Comparison of ENCODE assay signal across 21 mouse cellular contexts in genomic region chr16:95743104-95743503, GRCm38 (mm10). TPM values are rescaled to one million over a fixed set of nuclear protein-coding genes. Genes with fewer than 3 reads are reported as not detected.
DNase-seq lines count a peak whose midpoint lies in the region; ATAC-seq and TF ChIP-seq lines count a peak whose summit lies in the region.
"Had no signal": no experiment of that assay in that cellular context is flagged by ENCODE, and none has a peak within 500 bp of the region (broad histone marks: within the 10 kb centered on the region; RNA-seq: fewer than 3 reads in every experiment).

No protein-coding gene starts in this region.

- no peak for ATAC-seq in forebrain, embryonic 14.5 days
- ATAC-seq: forebrain, postnatal 0 days had no signal

- no peak overlapping the region for H3K4me2 ChIP-seq in forebrain, embryonic 14.5 days (ENCODE audit: low read length)
- H3K4me2 ChIP-seq: embryonic facial prominence, embryonic 12.5 days; liver, embryonic 11.5 days had no signal

- peak overlapping the region; percentile 65; the same call in 1 of the 2 replicates for H3K27ac ChIP-seq in gastrocnemius, adult 2 months
- no peak overlapping the region for H3K27ac ChIP-seq in liver, adult 2 months (replicated peaks; ENCODE audit: insufficient read depth, low read depth, low read length)
- H3K27ac ChIP-seq in forebrain, embryonic 14.5 days (ENCODE audit: low read depth, low read length) = no peak overlapping the region
- H3K27ac ChIP-seq: embryonic facial prominence, embryonic 12.5 days; hindbrain, embryonic 10.5 days had no signal

- H3K27me3 ChIP-seq in liver, adult 2 months (ENCODE audit: control insufficient read depth, insufficient read depth, low read length) = no peaks in the 10 kb centered on the region
- H3K27me3 ChIP-seq in splenic B cell, adult 2 months (ENCODE audit: control insufficient read depth, insufficient read depth, low read length, poor library complexity, severe bottlenecking) = no peaks in the 10 kb centered on the region
- H3K27me3 ChIP-seq in forebrain, embryonic 14.5 days (replicated peaks; ENCODE audit: control insufficient read depth, insufficient read depth, low read length) = no peaks in the 10 kb centered on the region
- H3K27me3 ChIP-seq: embryonic facial prominence, embryonic 12.5 days had no signal

- H3K4me3 ChIP-seq in gastrocnemius, adult 2 months = no peak overlapping the region
- no peak overlapping the region for H3K4me3 ChIP-seq in liver, adult 2 months (ENCODE audit: insufficient read depth, low read depth, low read length)
- H3K4me3 ChIP-seq in forebrain, embryonic 14.5 days (ENCODE audit: low read depth, low read length) = no peak overlapping the region
- H3K4me3 ChIP-seq: embryonic facial prominence, embryonic 12.5 days; hindbrain, embryonic 10.5 days; megakaryocyte, embryonic 14.5 days; myocyte had no signal

- DNase-seq in gastrocnemius, adult 2 months = no peak
- no peak for DNase-seq in gastrocnemius, postnatal 25 days
- peak; percentile 35 for DNase-seq in liver, adult 2 months (ENCODE audit: extremely low read depth, low read depth, low spot score)
- DNase-seq in liver = no peak
- peak; percentile 49 for DNase-seq in NIH3T3 (ENCODE audit: low read depth)
- peak; percentile 54 for DNase-seq in splenic B cell, adult 2 months (ENCODE audit: low read depth, low spot score)
- no peak for DNase-seq in left cerebral cortex, adult 9 months (ENCODE audit: low spot score in 2 of 2)
- DNase-seq in forebrain, embryonic 14.5 days (ENCODE audit: low spot score) = no peak
- DNase-seq: adrenal gland, adult 2 months; cerebellum, adult 9-10 months; forebrain, postnatal 0 days; left cerebral cortex, postnatal 4 days; lung, adult 18-20 months; midbrain, embryonic 14.5 days; spleen, adult 18-20 months; thymus, postnatal 14 days had no signal

- intact Hi-C loops in gastrocnemius, adult 2 months (cut with DNase I) = loop anchor here (5.0 kb wide), 1 partner anchor 41 kb away; the partner anchor contains the start of gene Ets2

- H3K79me2 ChIP-seq in liver, adult 2 months (ENCODE audit: control insufficient read depth, insufficient read depth, low read length) = no peaks in the 10 kb centered on the region

- WGBS in liver, adult 2 months = 77% methylated on average over 4 of the region's 4 CpGs
- WGBS in forebrain, embryonic 14.5 days = 86% methylated on average over 4 of the region's 4 CpGs

- H3K36me3 ChIP-seq in liver, adult 2 months (ENCODE audit: control insufficient read depth, insufficient read depth, low read length) = no peaks in the 10 kb centered on the region
- no peaks in the 10 kb centered on the region for H3K36me3 ChIP-seq in splenic B cell, adult 2 months (ENCODE audit: control insufficient read depth, insufficient read depth, low read length, poor library complexity, severe bottlenecking)
- H3K36me3 ChIP-seq in forebrain, embryonic 14.5 days (ENCODE audit: control insufficient read depth, insufficient read depth, low read length) = no peaks in the 10 kb centered on the region
- H3K36me3 ChIP-seq: embryonic facial prominence, embryonic 12.5 days; hindbrain, embryonic 10.5 days had no signal

- H3K4me1 ChIP-seq in liver, adult 2 months (ENCODE audit: control insufficient read depth, insufficient read depth, low read length) = peaks cover 2% of the 10 kb centered on the region; the same call in 1 of the 2 replicates
- no peaks in the 10 kb centered on the region for H3K4me1 ChIP-seq in forebrain, embryonic 14.5 days (ENCODE audit: control insufficient read depth, insufficient read depth, low read length)

- TF ChIP-seq POLR2A in liver, adult 2 months (IDR thresholded peaks at IDR 0.05; ENCODE audit: extremely low read depth, insufficient read depth, low read length) = no peak

- no peak overlapping the region for H3K9ac ChIP-seq in liver, adult 2 months (ENCODE audit: low read depth, low read length)
- H3K9ac ChIP-seq in forebrain, embryonic 14.5 days (ENCODE audit: low read length) = no peak overlapping the region
- H3K9ac ChIP-seq: embryonic facial prominence, embryonic 12.5 days; forebrain, postnatal 0 days had no signal

- TF ChIP-seq CTCF in gastrocnemius, adult 2 months (IDR thresholded peaks at IDR 0.05) = no peak
- TF ChIP-seq CTCF in liver, adult 2 months (IDR thresholded peaks at IDR 0.05; ENCODE audit: low read depth, low read length) = no peak

- H3K9me3 ChIP-seq in forebrain, embryonic 14.5 days (replicated peaks; ENCODE audit: control insufficient read depth, low read length) = no peaks in the 10 kb centered on the region
- H3K9me3 ChIP-seq: embryonic facial prominence, embryonic 12.5 days; hindbrain, embryonic 10.5 days had no signal

RNA-seq across cellular contexts. Expression of gene Ets2, which starts 41.2 kb away (rescaled TPM):
- total RNA-seq in gastrocnemius, adult 2 months (2021) = 10 to 100 TPM; 22.7 to 41.9 TPM
- total RNA-seq in gastrocnemius, postnatal 25 days (2021) = 10 to 100 TPM; 25.4 to 29.2 TPM
- 10.7 and 15.4 TPM in 2 replicates for total RNA-seq in liver, adult 2 months (2014; rRNA removed)
- polyA plus RNA-seq in liver, adult 2 months (2012; rRNA removed) = 14.6 TPM in 2 replicates
- 10.2 and 12.2 TPM in 2 replicates for polyA plus RNA-seq in forebrain, embryonic 14.5 days (2014; fragmentation: Nextera tagmentation; extraction: Ambion mirVana)

Comparison
In these comparisons a context has a peak if more than half of its experiments do, and no peak if none do; other contexts are left out.
1. DNase-seq: peak in liver, adult 2 months (single experiment), NIH3T3 (single experiment) and splenic B cell, adult 2 months (single experiment); none in gastrocnemius, adult 2 months (single experiment), gastrocnemius, postnatal 25 days (single experiment), liver (single experiment), left cerebral cortex, adult 9 months (0 of 2) and forebrain, embryonic 14.5 days (single experiment).